Comparison of ENCODE assay signal across 14 mouse cellular contexts in genomic region chr11:119544518-119545105, GRCm38 (mm10). TPM values are rescaled to one million over a fixed set of nuclear protein-coding genes. Genes with fewer than 3 reads are reported as not detected.
DNase-seq lines count a peak whose midpoint lies in the region; ATAC-seq and TF ChIP-seq lines count a peak whose summit lies in the region.
"Had no signal": no experiment of that assay in that cellular context is flagged by ENCODE, and none has a peak within 500 bp of the region (broad histone marks: within the 10 kb centered on the region; RNA-seq: fewer than 3 reads in every experiment).

No protein-coding gene starts in this region.

- no peaks in the 10 kb centered on the region for H3K36me3 ChIP-seq in hindbrain, embryonic 11.5 days (ENCODE audit: control insufficient read depth, insufficient read depth, low read length)
- no peaks in the 10 kb centered on the region; the same call in 1 of the 2 replicates for H3K36me3 ChIP-seq in hindbrain, embryonic 10.5 days
- no peaks in the 10 kb centered on the region; the same call in 1 of the 2 replicates for H3K36me3 ChIP-seq in hindbrain, postnatal 0 days (ENCODE audit: insufficient read depth, low read length)
- no peaks in the 10 kb centered on the region for H3K36me3 ChIP-seq in lung, postnatal 0 days (ENCODE audit: insufficient read depth, low read length)
- H3K36me3 ChIP-seq: heart, embryonic 15.5 days; intestine, embryonic 15.5 days; liver, embryonic 15.5 days; stomach, embryonic 15.5 days had no signal

- no peak for ATAC-seq in hindbrain, embryonic 11.5 days (ENCODE audit: low FRiP score)
- ATAC-seq in hindbrain, postnatal 0 days = no peak
- ATAC-seq in lung, postnatal 0 days = no peak
- ATAC-seq: intestine, embryonic 15.5 days had no signal

- peaks cover 53% of the 10 kb centered on the region for H3K27me3 ChIP-seq in hindbrain, embryonic 11.5 days (ENCODE audit: control insufficient read depth, insufficient read depth, low read length)
- peaks cover 98% of the 10 kb centered on the region for H3K27me3 ChIP-seq in hindbrain, embryonic 10.5 days (ENCODE audit: insufficient read depth, poor library complexity, severe bottlenecking)
- no peaks in the 10 kb centered on the region for H3K27me3 ChIP-seq in hindbrain, postnatal 0 days (ENCODE audit: insufficient read depth, low read length)
- peaks cover 46% of the 10 kb centered on the region for H3K27me3 ChIP-seq in lung, postnatal 0 days (replicated peaks; ENCODE audit: insufficient read depth, low read length)

- peak overlapping the region; percentile 98 for H3K4me2 ChIP-seq in hindbrain, embryonic 11.5 days (replicated peaks; ENCODE audit: low read depth, low read length)
- peak overlapping the region; percentile 97 for H3K4me2 ChIP-seq in hindbrain, postnatal 0 days (ENCODE audit: low read depth, low read length)
- no peak overlapping the region for H3K4me2 ChIP-seq in lung, postnatal 0 days (replicated peaks; ENCODE audit: low read depth, low read length)
- H3K4me2 ChIP-seq: heart, embryonic 15.5 days; intestine, embryonic 15.5 days; liver, embryonic 15.5 days; stomach, embryonic 15.5 days had no signal

- no peaks in the 10 kb centered on the region for H3K9me3 ChIP-seq in hindbrain, embryonic 11.5 days (ENCODE audit: control insufficient read depth, low read length)
- no peaks in the 10 kb centered on the region for H3K9me3 ChIP-seq in hindbrain, embryonic 10.5 days
- no peaks in the 10 kb centered on the region for H3K9me3 ChIP-seq in hindbrain, postnatal 0 days (ENCODE audit: low read length)
- H3K9me3 ChIP-seq in lung, postnatal 0 days (ENCODE audit: low read length) = no peaks in the 10 kb centered on the region
- H3K9me3 ChIP-seq: heart, embryonic 15.5 days; intestine, embryonic 15.5 days; liver, embryonic 15.5 days; stomach, embryonic 15.5 days had no signal

- TF ChIP-seq CTCF in hindbrain, postnatal 0 days (IDR thresholded peaks at IDR 0.05; ENCODE audit: low read depth) = no peak
- TF ChIP-seq CTCF in lung, postnatal 0 days (IDR thresholded peaks at IDR 0.05) = no peak

- H3K4me1 ChIP-seq in hindbrain, embryonic 11.5 days (replicated peaks; ENCODE audit: control insufficient read depth, insufficient read depth, low read length) = peaks cover 30% of the 10 kb centered on the region
- H3K4me1 ChIP-seq in hindbrain, embryonic 10.5 days (replicated peaks) = peaks cover 57% of the 10 kb centered on the region
- H3K4me1 ChIP-seq in hindbrain, postnatal 0 days (ENCODE audit: insufficient read depth, low read length) = peaks cover 25% of the 10 kb centered on the region
- peaks cover 29% of the 10 kb centered on the region for H3K4me1 ChIP-seq in lung, postnatal 0 days (ENCODE audit: insufficient read depth, low read depth, low read length)

- no peak overlapping the region for H3K4me3 ChIP-seq in hindbrain, embryonic 11.5 days (ENCODE audit: low read depth, low read length)
- H3K4me3 ChIP-seq in hindbrain, embryonic 10.5 days = no peak overlapping the region; the same call in 1 of the 2 replicates
- peak overlapping the region; percentile 59; the same call in 1 of the 2 replicates for H3K4me3 ChIP-seq in hindbrain, postnatal 0 days (ENCODE audit: low read length)
- no peak overlapping the region for H3K4me3 ChIP-seq in lung, postnatal 0 days (ENCODE audit: low read depth, low read length)
- H3K4me3 ChIP-seq: heart, embryonic 15.5 days; intestine, embryonic 15.5 days; liver, embryonic 15.5 days; stomach, embryonic 15.5 days had no signal

- WGBS in hindbrain, embryonic 11.5 days = 89% methylated on average over 15 of the region's 15 CpGs
- 87% methylated on average over 15 of the region's 15 CpGs for WGBS in hindbrain, embryonic 10.5 days
- WGBS in hindbrain, postnatal 0 days = 61% methylated on average over 15 of the region's 15 CpGs
- WGBS in lung, postnatal 0 days = 77% methylated on average over 15 of the region's 15 CpGs

- DNase-seq in hindbrain, embryonic 11.5 days (ENCODE audit: low spot score) = no peak
- DNase-seq in hindbrain, embryonic 10.5 days (ENCODE audit: low spot score) = no peak
- peak; percentile 71 to 78 for DNase-seq in cerebellum, adult 18-20 months
- peak; percentile 82 to 85 for DNase-seq in cerebellum, postnatal 25 days
- DNase-seq in hindbrain, postnatal 0 days (ENCODE audit: low spot score) = no peak
- no peak for DNase-seq in lung, postnatal 14 days
- no peak for DNase-seq in spleen, adult 18-20 months
- DNase-seq in lung, postnatal 0 days (ENCODE audit: low spot score) = no peak
- DNase-seq: kidney, postnatal 36 days had no signal

- no peak overlapping the region for H3K27ac ChIP-seq in hindbrain, embryonic 11.5 days (ENCODE audit: low read depth, low read length)
- no peak overlapping the region for H3K27ac ChIP-seq in hindbrain, embryonic 10.5 days
- H3K27ac ChIP-seq in hindbrain, postnatal 0 days = no peak overlapping the region
- H3K27ac ChIP-seq in lung, postnatal 0 days (ENCODE audit: low read length) = no peak overlapping the region
- H3K27ac ChIP-seq: heart, embryonic 15.5 days; intestine, embryonic 15.5 days; liver, embryonic 15.5 days; stomach, embryonic 15.5 days had no signal

- H3K9ac ChIP-seq in hindbrain, embryonic 11.5 days (ENCODE audit: low read depth, low read length) = no peak overlapping the region
- H3K9ac ChIP-seq in hindbrain, postnatal 0 days (replicated peaks; ENCODE audit: low read length) = 0 out of 2 replicates have a peak overlapping the region, but pooled peaks have one; percentile 18
- H3K9ac ChIP-seq in lung, postnatal 0 days (replicated peaks; ENCODE audit: low read depth) = no peak overlapping the region
- H3K9ac ChIP-seq: heart, embryonic 15.5 days; intestine, embryonic 15.5 days; liver, embryonic 15.5 days; stomach, embryonic 15.5 days had no signal

- TF ChIP-seq EP300 in lung, postnatal 0 days (IDR thresholded peaks at IDR 0.05) = no peak

RNA-seq across cellular contexts. Expression of gene Nptx1, which starts 2.9 kb away (rescaled TPM):
- 8.7 and 11.2 TPM in 2 replicates for polyA plus RNA-seq in hindbrain, embryonic 11.5 days (2014; fragmentation: Nextera tagmentation; extraction: Ambion mirVana)
- polyA plus RNA-seq in hindbrain, embryonic 10.5 days (2016; fragmentation: Nextera tagmentation; extraction: Ambion mirVana) = 3.2 and 9.7 TPM in 2 replicates
- 27.0 and 29.0 TPM in 2 replicates for total RNA-seq in hindbrain, postnatal 0 days (2014; rRNA removed)
- polyA plus RNA-seq in hindbrain, postnatal 0 days (2015; fragmentation: Nextera tagmentation; extraction: Ambion mirVana) = 9.4 and 10.1 TPM in 2 replicates
- 1.7 and 2.1 TPM in 2 replicates for polyA plus RNA-seq in lung, postnatal 0 days (2015; fragmentation: Nextera tagmentation; extraction: Ambion mirVana)
- total RNA-seq: neutrophil, adult 5-6 weeks had no signal
- polyA plus RNA-seq: liver, embryonic 15.5 days had no signal

RNA-seq across cellular contexts. Expression of gene Endov, which starts 53.5 kb away (rescaled TPM):
- polyA plus RNA-seq in hindbrain, embryonic 11.5 days (2014; fragmentation: Nextera tagmentation; extraction: Ambion mirVana) = 13.6 and 14.8 TPM in 2 replicates
- polyA plus RNA-seq in hindbrain, embryonic 10.5 days (2016; fragmentation: Nextera tagmentation; extraction: Ambion mirVana) = 21.4 and 23.4 TPM in 2 replicates
- total RNA-seq in hindbrain, postnatal 0 days (2014; rRNA removed) = 39.9 and 50.5 TPM in 2 replicates
- 12.8 and 13.4 TPM in 2 replicates for polyA plus RNA-seq in hindbrain, postnatal 0 days (2015; fragmentation: Nextera tagmentation; extraction: Ambion mirVana)
- 10.2 and 10.3 TPM in 2 replicates for polyA plus RNA-seq in lung, postnatal 0 days (2015; fragmentation: Nextera tagmentation; extraction: Ambion mirVana)

RNA-seq across cellular contexts. Expression of gene Rptor, which starts 58.1 kb away (rescaled TPM):
- 10.4 and 12.4 TPM in 2 replicates for polyA plus RNA-seq in hindbrain, embryonic 11.5 days (2014; fragmentation: Nextera tagmentation; extraction: Ambion mirVana)
- polyA plus RNA-seq in hindbrain, embryonic 10.5 days (2016; fragmentation: Nextera tagmentation; extraction: Ambion mirVana) = 11.8 and 12.4 TPM in 2 replicates
- total RNA-seq in hindbrain, postnatal 0 days (2014; rRNA removed) = 60.8 and 69.0 TPM in 2 replicates
- 8.6 and 8.7 TPM in 2 replicates for polyA plus RNA-seq in hindbrain, postnatal 0 days (2015; fragmentation: Nextera tagmentation; extraction: Ambion mirVana)
- 5.3 and 5.6 TPM in 2 replicates for polyA plus RNA-seq in lung, postnatal 0 days (2015; fragmentation: Nextera tagmentation; extraction: Ambion mirVana)

Comparison
In these comparisons a context has a peak if more than half of its experiments do, and no peak if none do; other contexts are left out.
1. DNase-seq: peak in cerebellum, adult 18-20 months (2 of 2) and cerebellum, postnatal 25 days (2 of 2); none in hindbrain, embryonic 11.5 days (single experiment), hindbrain, embryonic 10.5 days (single experiment), hindbrain, postnatal 0 days (single experiment), lung, postnatal 14 days (single experiment), spleen, adult 18-20 months (0 of 2) and lung, postnatal 0 days (single experiment).